Mouse (Mus musculus) kidney, adult 2 months (tissue): ENCODE results near the gene Avpi1.

Experiments
- CTCF ChIP-seq: fragments of 200-500 bp; conservative IDR thresholded peaks from 2 replicates; pipeline ENCODE4 v1.5.1; 2011; ENCODE audit warnings: low read depth, mild to moderate bottlenecking, control low read depth, low read length, moderate library complexity, mixed read lengths; ENCODE audit not compliant: insufficient read depth, insufficient read length
- POLR2A ChIP-seq: fragments of 200-500 bp; IDR thresholded peaks from one replicate; pipeline ENCODE4 v1.6.1; 2011; ENCODE audit warnings: low read depth, low read length, control low read depth

DNA sequence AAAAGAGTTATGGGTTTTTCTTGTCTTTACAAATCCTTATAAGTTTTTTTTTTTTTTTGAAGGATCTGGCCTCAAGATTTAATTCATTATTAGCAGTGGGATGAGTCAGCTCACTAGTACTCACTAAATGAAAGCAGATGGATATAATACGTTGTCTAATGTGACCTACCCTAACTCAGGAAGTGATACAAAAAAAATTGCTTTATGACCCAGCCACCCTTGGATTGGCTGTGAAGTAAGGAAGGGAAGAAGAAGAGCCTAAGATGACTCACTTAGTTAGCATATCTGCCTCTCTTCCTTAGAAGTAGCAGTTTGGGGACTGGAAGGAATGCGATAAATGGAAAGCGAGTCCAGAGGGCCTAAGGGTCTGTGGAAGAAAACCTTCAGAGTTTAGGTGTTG lies 29.5 kb downstream of the Avpi1 start:
- TF ChIP-seq CTCF (no peak), POLR2A (no peak)
